Mouse (Mus musculus): Measurements from ENCODE around the gene Elovl3.

GRCm38 (mm10) chr19:46172541-46172940, 40.8 kb downstream of the Elovl3 start:
- TF ChIP-seq POLR2A (IDR thresholded peaks at IDR 0.05; ENCODE audit: borderline replicate concordance, extremely low read depth, insufficient read depth, insufficient read length, poor library complexity, severe bottlenecking) (no peak), CTCF (IDR thresholded peaks at IDR 0.05; ENCODE audit: borderline replicate concordance, extremely low read depth, insufficient read depth, insufficient read length) (no peak)
